Mouse (Mus musculus) kidney, adult 2 months (tissue): ENCODE results near the gene Clk2.

Experiments
- CTCF ChIP-seq: fragments of 200-500 bp; conservative IDR thresholded peaks from 2 replicates; pipeline ENCODE4 v1.5.1; 2011; ENCODE audit warnings: low read depth, mild to moderate bottlenecking, control low read depth, low read length, moderate library complexity, mixed read lengths; ENCODE audit not compliant: insufficient read depth, insufficient read length
- POLR2A ChIP-seq: fragments of 200-500 bp; IDR thresholded peaks from one replicate; pipeline ENCODE4 v1.6.1; 2011; ENCODE audit warnings: low read depth, low read length, control low read depth

GRCm38 (mm10) chr3:89202253-89203141 lies 37.9 kb downstream of the Clk2 start, which contains the start of gene Gba:
- TF ChIP-seq CTCF (no peak), POLR2A (no peak)
